Mouse (Mus musculus): Measurements from ENCODE around the gene Cnksr2.

The Cnksr2 gene

GRCm38 (mm10) chrX:158043057-158043843 is at the start of gene Cnksr2:
Gene Cnksr2 (minus strand): TSS chrX:158043294.
- DNase-seq: peak; percentile 72

DNA sequence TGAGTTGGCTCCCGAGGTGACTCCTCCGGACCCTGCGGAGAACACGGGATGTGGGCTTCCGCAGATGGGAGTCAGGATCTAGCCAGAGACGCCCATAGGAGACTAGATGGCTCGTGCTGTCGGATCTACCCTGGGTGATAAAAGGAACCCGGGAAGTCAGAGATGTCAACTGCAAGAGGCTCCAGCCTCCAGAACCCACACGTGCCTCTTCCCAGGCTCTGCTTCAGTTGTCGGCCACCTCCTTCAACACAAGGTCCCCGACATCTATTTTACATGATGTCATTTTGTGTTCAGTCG is 698 bp upstream of the Cnksr2 start:
- no peak for DNase-seq

DNA sequence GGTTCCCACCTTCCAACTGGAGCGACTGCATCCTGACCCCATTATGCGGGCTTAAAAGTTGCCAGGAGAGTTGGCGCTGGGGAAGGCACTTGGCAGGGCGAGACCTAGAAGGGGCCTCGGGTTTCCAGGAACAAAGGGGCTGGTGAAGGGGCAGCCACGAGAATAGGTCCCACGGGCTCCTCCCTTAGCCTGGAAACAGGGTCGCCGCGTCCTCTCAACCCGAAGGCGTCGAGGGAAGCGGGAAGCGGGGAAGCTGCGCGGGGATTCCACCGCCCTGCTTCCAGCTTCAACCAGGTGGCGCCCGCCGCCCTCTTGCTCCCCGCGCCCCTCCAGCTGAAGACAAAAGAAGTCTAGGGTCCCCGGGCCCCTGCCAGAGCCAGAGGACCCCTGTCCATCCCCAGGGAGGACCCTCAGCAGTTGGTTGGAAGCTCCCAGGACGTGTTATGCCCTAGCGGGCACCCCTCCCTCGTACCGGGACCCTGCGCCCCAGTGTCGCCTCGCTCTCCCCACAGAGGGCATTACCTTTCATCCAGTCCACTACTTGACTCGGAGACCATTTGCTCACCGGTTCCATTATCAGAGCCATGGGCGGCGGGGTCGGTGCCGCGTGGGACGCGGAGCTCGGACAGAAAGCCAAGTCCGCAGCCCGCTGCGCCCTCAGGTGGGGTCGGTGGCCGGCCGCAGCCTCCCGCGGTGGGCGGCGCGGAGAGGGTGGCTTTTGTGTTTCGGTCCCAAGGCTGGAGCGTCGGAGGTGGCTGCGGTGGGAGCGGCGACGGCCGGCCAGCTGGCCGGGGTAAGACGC is 638 bp downstream of the Cnksr2 start:
- peak; percentile 55 for DNase-seq

GRCm38 (mm10) chrX:158041703-158042102 is 1.4 kb downstream of the Cnksr2 start:
- peak; percentile 41 for DNase-seq

DNA sequence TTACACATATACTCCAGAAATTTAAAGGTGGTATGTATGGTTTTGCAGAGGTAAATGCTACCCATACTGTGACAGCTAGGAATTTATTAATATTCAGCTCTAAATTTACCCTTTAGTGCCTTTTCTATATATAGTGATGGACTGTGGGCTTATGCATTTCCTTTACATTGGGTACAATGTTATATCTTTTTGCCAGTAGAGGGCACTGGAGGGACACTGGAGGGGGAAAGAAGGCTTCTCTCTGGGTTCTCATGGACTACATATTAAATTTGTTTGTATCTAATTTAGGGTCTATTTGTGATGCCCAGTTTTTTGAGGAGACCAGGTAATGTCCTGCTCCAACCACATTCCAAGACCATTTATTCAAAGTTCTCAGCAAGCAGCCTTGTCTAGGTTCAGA is 91.4 kb downstream of the Cnksr2 start:
- DNase-seq: no peak

DNA sequence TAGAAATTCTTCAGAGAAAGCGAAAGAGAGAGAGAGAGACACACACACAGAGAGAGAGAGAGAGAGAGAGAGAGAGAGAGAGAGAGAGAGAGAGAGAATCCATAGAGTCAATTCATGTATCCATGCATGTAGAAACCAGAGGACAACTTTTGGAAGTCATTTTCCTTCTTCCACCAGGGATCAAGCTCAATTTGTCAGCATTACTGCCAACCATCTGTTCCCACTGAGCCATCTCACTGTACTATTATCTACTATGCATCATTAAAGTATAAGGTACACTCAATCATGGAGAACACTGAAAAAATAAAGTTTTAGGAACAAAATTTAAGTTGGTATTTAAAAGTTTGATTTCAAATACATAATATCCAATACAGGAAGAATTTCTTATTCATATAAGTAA is 93.8 kb downstream of the Cnksr2 start:
- peak; percentile 21 for DNase-seq

DNA sequence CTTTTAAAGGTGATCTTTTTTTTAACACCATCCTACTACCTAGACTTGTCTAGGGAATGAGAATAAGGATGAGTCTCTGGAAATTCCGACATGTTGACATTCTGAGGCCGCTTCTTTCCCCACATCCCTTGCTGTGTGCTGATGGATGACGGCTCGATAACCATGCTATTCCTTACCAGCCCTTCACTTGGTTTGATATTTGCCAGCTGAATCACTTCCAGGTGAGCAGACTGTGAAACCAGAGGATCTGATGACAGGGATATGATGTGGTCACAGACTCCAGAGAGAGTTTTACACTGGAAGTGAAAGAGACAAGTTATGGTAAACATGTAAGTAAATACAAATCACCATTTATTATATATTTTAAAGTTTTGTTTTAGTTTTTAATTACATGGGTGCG is 98.0 kb downstream of the Cnksr2 start:
- peak; percentile 58 for DNase-seq

DNA sequence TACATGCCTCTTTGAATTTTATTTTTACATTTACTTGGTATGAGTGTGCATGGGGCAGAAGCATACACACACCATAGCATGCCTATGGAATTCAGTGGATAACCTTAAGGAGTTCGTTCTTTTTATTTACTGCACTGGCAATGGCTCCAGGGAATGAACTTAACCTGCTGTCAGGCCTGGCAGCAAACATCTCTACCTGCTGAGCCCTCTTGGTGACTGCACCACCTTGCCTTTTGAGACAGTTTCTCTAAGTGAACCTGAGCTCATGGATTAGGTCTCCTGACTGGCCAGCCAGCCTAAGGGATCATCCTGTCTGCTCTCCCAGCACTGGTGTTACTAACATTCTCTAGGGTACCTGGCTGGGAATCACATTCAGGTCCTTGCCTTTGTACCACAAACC is 106.5 kb downstream of the Cnksr2 start:
- peak; percentile 30 for DNase-seq

DNA sequence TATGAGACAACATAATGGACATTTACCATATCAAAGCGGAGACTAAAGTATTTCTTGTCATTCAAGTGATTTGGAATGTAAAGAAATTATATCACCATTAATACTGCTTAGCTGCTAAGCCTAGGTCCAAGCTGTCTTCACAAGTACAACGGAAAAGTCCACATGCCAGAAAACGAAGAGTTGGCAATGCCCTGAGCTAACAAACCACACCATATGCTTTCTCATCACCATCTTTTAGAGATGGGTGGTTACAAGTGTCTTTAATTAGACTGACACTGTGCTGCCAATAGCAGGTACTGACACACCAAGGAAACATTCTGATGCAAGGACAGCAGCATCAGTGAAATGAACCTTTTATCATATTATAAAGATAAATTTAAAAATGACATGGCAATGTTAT is 123.0 kb downstream of the Cnksr2 start:
- peak; percentile 74 for DNase-seq

- no peak for DNase-seq
Measured at GRCm38 (mm10) chrX:157829983-157830382, 213.1 kb downstream of the Cnksr2 start.

- DNase-seq: no peak
Measured at GRCm38 (mm10) chrX:157818921-157819260, 224.2 kb downstream of the Cnksr2 start.

GRCm38 (mm10) chrX:157818207-157818920 is 224.7 kb downstream of the Cnksr2 start, which contains the start of gene Klhl34:
Gene Klhl34 (plus strand): TSS chrX:157818435.
- DNase-seq: peak; percentile 71

DNA sequence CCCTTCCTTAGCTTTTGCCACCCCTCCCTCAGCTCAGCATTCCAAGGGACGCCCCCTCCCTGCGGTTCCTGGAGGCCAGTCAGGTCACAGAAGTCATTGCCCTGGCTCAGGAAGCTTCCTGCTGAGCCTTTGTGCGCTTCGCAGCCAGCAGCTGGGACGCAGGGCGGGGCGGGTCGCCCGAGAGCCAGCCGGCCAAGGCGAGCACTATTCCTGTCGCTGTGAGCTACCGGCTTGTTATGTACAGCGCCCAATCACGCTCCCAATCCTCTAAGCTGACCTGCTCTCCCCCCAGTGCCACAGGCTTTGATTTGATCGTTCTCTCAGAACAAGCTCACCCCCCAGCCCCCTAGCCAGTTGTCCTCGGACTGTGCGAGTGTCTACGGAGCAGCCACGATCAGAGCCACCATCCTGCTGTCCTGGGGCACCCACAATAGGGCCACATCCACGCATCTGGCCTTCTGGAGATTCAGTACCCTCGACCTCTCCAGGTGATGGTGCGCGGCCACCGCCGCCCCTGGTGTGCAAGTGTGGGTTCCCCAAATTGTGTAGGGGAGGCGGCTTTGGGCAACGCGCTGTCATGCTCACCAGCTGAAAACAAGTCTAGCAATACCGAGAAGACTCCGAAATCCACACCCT is 225.4 kb downstream of the Cnksr2 start:
- DNase-seq: peak; percentile 59

DNA sequence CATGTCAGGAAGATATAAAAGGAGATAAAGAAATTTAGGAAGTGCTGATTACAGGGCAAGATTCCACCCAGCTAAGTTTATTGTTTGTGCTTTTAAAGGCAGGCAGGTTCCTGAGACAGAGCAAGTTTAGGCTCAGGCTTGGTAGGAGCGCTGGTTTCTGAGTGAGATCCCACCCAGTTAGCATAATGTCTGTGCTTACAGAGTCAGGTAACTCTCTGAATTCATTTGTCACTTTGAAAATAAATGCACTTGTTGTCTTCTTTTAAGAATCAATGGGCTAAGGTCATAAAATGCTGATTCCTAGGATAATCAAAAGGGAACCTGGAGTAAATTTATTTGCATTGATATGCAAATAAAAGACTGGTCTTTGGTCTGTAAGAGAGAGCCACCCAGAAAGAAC is 233.4 kb downstream of the Cnksr2 start:
- DNase-seq: no peak

GRCm38 (mm10) chrX:157801669-157802068 is 241.4 kb downstream of the Cnksr2 start:
- DNase-seq: no peak
